Mouse (Mus musculus) mouse embryonic stem cell (cell line): ENCODE data around the gene Teddm2.
"Not testable (repeated sequence)": the region's sequence is repeated elsewhere in the genome, so short reads cannot be mapped to it uniquely, and the experiment has no call there.

Source experiments
- in situ Hi-C, 2 experiments: fragments of 300-500 bp; cut with MboI; formaldehyde crosslinking; loops; 1 replicate in 1 of 2; 3 replicates in 1 of 2; pipeline ENCODE4 v1.14.3; 2019 to 2020; ENCODE audit warnings: low sequenced_read_pairs in 2 of 2, low pct_unique_long_range_greater_than_20kb in 1 of 2, mixed read lengths in 1 of 2; ENCODE audit not compliant: unreplicated experiment in 1 of 2

Teddm2 gene

GRCm38 (mm10) chr1:153852696-153853095, 47.3 kb downstream of the Teddm2 start:
- in situ Hi-C loops, result not testable (repeated sequence)

- in situ Hi-C loops, result no loop called here
Measured at GRCm38 (mm10) chr1:153846867-153847266, 53.2 kb downstream of the Teddm2 start.

- in situ Hi-C loops, result no loop called here
Measured at GRCm38 (mm10) chr1:153846420-153846819, 53.6 kb downstream of the Teddm2 start.

- in situ Hi-C loops, result no loop called here
Measured at GRCm38 (mm10) chr1:153844042-153844441, 56.0 kb downstream of the Teddm2 start, which contains the start of gene Rgsl1. Gene Rgsl1, minus strand, starts transcription at chr1:153844142.

- in situ Hi-C loops, result no loop called here
Measured at GRCm38 (mm10) chr1:153842121-153842740, 57.8 kb downstream of the Teddm2 start.

GRCm38 (mm10) chr1:153836036-153836435, 64.0 kb downstream of the Teddm2 start:
- in situ Hi-C loops, result no loop called here

- in situ Hi-C loops, result no loop called here
Measured at GRCm38 (mm10) chr1:153830746-153831145, 69.3 kb downstream of the Teddm2 start.

GRCm38 (mm10) chr1:153820216-153820615, 79.8 kb downstream of the Teddm2 start:
- in situ Hi-C loops, result no loop called here

GRCm38 (mm10) chr1:153814278-153814677, 85.8 kb downstream of the Teddm2 start:
- in situ Hi-C loops, result no loop called here

GRCm38 (mm10) chr1:153807390-153807993, 92.5 kb downstream of the Teddm2 start:
- in situ Hi-C loops, result no loop called here

GRCm38 (mm10) chr1:153803530-153803929, 96.5 kb downstream of the Teddm2 start:
- in situ Hi-C loops, result no loop called here

- in situ Hi-C loops, result no loop called here
Measured at GRCm38 (mm10) chr1:153802691-153803090, 97.3 kb downstream of the Teddm2 start.
